Mouse (Mus musculus): ENCODE measurements around the gene Pip5k1a. TPM values are rescaled to one million over a fixed set of nuclear protein-coding genes. Genes with fewer than 3 reads are reported as not detected.

Gene Pip5k1a
- polyA plus RNA-seq, 1 experiment from 2014 or later = 14.5 TPM

Small RNA genes lying within 50 kb of the gene (microRNA-seq; reads per million reads assigned to microRNA genes)
- gene Mir8099-1 = not detected

Other genes with a start within 250 kb of the Pip5k1a start
- 358 and 373 TPM in 2 replicates for gene Psmb4, start 220.0 kb downstream of the Pip5k1a start, polyA plus RNA-seq (2015; fragmentation: Nextera tagmentation; extraction: Ambion mirVana)
- 18.1 and 23.5 TPM in 2 replicates for gene Selenbp1, start 173.9 kb downstream of the Pip5k1a start, polyA plus RNA-seq (2015; fragmentation: Nextera tagmentation; extraction: Ambion mirVana)
- 6.1 and 7.1 TPM in 2 replicates for gene Rfx5, start 152.9 kb downstream of the Pip5k1a start, polyA plus RNA-seq (2015; fragmentation: Nextera tagmentation; extraction: Ambion mirVana)
- 22.1 and 26.2 TPM in 2 replicates for gene Pi4kb, start 132.2 kb downstream of the Pip5k1a start, polyA plus RNA-seq (2015; fragmentation: Nextera tagmentation; extraction: Ambion mirVana)
- 15.9 and 22.0 TPM in 2 replicates for gene Zfp687, start 91.5 kb downstream of the Pip5k1a start, polyA plus RNA-seq (2015; fragmentation: Nextera tagmentation; extraction: Ambion mirVana)
- gene Psmd4, start 64.3 kb downstream of the Pip5k1a start, polyA plus RNA-seq (2015; fragmentation: Nextera tagmentation; extraction: Ambion mirVana) = 267 and 288 TPM in 2 replicates
- gene Vps72, start 4.1 kb upstream of the Pip5k1a start, polyA plus RNA-seq (2015; fragmentation: Nextera tagmentation; extraction: Ambion mirVana) = 142 and 158 TPM in 2 replicates
- 0.98 and 1.7 TPM in 2 replicates for gene Tmod4, start 17.5 kb upstream of the Pip5k1a start, polyA plus RNA-seq (2015; fragmentation: Nextera tagmentation; extraction: Ambion mirVana)
- 83.2 and 83.6 TPM in 2 replicates for gene Scnm1, start 27.1 kb upstream of the Pip5k1a start, polyA plus RNA-seq (2015; fragmentation: Nextera tagmentation; extraction: Ambion mirVana)
- 51.9 and 52.3 TPM in 2 replicates for gene Lysmd1, start 27.2 kb upstream of the Pip5k1a start, polyA plus RNA-seq (2015; fragmentation: Nextera tagmentation; extraction: Ambion mirVana)
- 3.0 and 3.3 TPM in 2 replicates for gene Tnfaip8l2, start 35.4 kb upstream of the Pip5k1a start, polyA plus RNA-seq (2015; fragmentation: Nextera tagmentation; extraction: Ambion mirVana)
- 15.2 and 21.8 TPM in 2 replicates for gene Sema6c, start 53.5 kb upstream of the Pip5k1a start, polyA plus RNA-seq (2015; fragmentation: Nextera tagmentation; extraction: Ambion mirVana)
- 2.4 and 3.0 TPM in 2 replicates for gene Gabpb2, start 111.0 kb upstream of the Pip5k1a start, polyA plus RNA-seq (2015; fragmentation: Nextera tagmentation; extraction: Ambion mirVana)
- 59.1 and 61.0 TPM in 2 replicates for gene Cdc42se1, start 121.8 kb upstream of the Pip5k1a start, polyA plus RNA-seq (2015; fragmentation: Nextera tagmentation; extraction: Ambion mirVana)
- gene Mllt11, start 125.2 kb upstream of the Pip5k1a start, polyA plus RNA-seq (2015; fragmentation: Nextera tagmentation; extraction: Ambion mirVana) = 282 and 327 TPM in 2 replicates
- gene Gm128, start 134.7 kb upstream of the Pip5k1a start, polyA plus RNA-seq (2015; fragmentation: Nextera tagmentation; extraction: Ambion mirVana) = 0.29 and 0.30 TPM in 2 replicates
- gene Bnipl, start 144.3 kb upstream of the Pip5k1a start, polyA plus RNA-seq (2015; fragmentation: Nextera tagmentation; extraction: Ambion mirVana) = 0.20 TPM in 1 of 2 replicates, not detected in the other
- gene Mindy1, start 174.4 kb upstream of the Pip5k1a start, polyA plus RNA-seq (2015; fragmentation: Nextera tagmentation; extraction: Ambion mirVana) = 35.8 and 36.3 TPM in 2 replicates
- 77.6 and 79.9 TPM in 2 replicates for gene Prune1, start 175.1 kb upstream of the Pip5k1a start, polyA plus RNA-seq (2015; fragmentation: Nextera tagmentation; extraction: Ambion mirVana)
- gene Anxa9, start 200.2 kb upstream of the Pip5k1a start, polyA plus RNA-seq (2015; fragmentation: Nextera tagmentation; extraction: Ambion mirVana) = 0.35 TPM in 2 replicates
- 97.4 and 102 TPM in 2 replicates for gene Cers2, start 207.9 kb upstream of the Pip5k1a start, polyA plus RNA-seq (2015; fragmentation: Nextera tagmentation; extraction: Ambion mirVana)